Mouse (Mus musculus): Measurements from ENCODE around the gene Pga5.

DNA sequence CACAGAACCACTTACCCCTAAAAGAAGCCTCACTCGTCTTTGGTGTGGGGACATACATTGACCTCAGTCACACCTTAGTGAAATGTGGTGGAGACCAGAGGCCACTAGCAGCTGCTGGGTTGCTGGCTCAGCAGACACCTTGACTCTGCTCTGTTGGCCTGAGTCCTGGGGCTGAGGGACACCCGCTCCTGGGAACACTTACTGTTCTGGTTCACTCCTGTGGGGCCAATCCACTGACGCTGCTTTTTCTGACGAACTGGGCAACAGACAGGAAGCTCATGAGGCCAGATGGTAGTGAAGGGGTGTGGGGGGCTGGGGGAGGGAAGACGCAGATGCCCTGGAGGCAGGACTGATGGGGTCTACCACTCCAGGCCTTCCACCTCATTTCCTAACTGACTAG lies 43.2 kb upstream of the Pga5 start:
- TF ChIP-seq POLR2A (IDR thresholded peaks at IDR 0.05; ENCODE audit: insufficient read depth, low read depth, low read length): no peak
- TF ChIP-seq CTCF (IDR thresholded peaks at IDR 0.05; ENCODE audit: insufficient read depth, low read depth, low read length): no peak
